Mouse (Mus musculus) splenic B cell, adult 2 months (primary cell): ENCODE results near the gene Fcho1.

Experiments
- DNase-seq: peaks from one replicate; pipeline ENCODE4 v3.0.0-alpha.2; 2011; ENCODE audit warnings: low read depth, low spot score
- H3K27me3 ChIP-seq: 2 replicates; pipeline ENCODE4 v1.6.1; 2012; ENCODE audit warnings: mild to moderate bottlenecking, low read length, moderate library complexity, mixed read lengths; ENCODE audit not compliant: control insufficient read depth, poor library complexity, insufficient read depth, severe bottlenecking
- H3K36me3 ChIP-seq: 2 replicates; pipeline ENCODE4 v1.6.1; 2012; ENCODE audit warnings: mild to moderate bottlenecking, low read length, moderate library complexity, mixed read lengths; ENCODE audit not compliant: control insufficient read depth, poor library complexity, insufficient read depth, severe bottlenecking

The Fcho1 gene

GRCm38 (mm10) chr8:71681369-71681915 is 44.1 kb downstream of the Fcho1 start:
- no peaks in the 10 kb centered on the region for H3K27me3 ChIP-seq
- DNase-seq, result no peak
- peaks cover 29% of the 10 kb centered on the region for H3K36me3 ChIP-seq

DNA sequence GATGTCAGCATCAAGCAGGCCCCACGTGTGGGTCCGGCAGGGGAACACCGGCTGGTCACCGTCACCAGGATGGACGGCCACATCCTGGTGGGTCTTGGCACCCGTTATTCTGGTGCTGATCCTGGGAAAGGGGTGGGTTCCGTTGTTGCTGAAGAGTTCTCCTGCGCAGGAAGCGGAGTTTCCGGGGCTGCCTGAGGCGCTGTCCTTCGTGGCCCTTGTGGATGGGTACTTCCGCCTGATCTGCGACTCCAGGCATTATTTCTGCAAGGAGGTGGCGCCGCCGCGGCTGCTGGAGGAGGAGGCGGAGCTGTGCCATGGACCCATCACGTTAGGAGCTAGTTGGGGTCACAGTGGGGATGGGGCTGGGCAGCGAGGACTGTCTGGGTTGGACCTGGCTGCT is 45.0 kb downstream of the Fcho1 start:
- no peak for DNase-seq
- peaks cover 23% of the 10 kb centered on the region for H3K36me3 ChIP-seq
- H3K27me3 ChIP-seq, result no peaks in the 10 kb centered on the region

DNA sequence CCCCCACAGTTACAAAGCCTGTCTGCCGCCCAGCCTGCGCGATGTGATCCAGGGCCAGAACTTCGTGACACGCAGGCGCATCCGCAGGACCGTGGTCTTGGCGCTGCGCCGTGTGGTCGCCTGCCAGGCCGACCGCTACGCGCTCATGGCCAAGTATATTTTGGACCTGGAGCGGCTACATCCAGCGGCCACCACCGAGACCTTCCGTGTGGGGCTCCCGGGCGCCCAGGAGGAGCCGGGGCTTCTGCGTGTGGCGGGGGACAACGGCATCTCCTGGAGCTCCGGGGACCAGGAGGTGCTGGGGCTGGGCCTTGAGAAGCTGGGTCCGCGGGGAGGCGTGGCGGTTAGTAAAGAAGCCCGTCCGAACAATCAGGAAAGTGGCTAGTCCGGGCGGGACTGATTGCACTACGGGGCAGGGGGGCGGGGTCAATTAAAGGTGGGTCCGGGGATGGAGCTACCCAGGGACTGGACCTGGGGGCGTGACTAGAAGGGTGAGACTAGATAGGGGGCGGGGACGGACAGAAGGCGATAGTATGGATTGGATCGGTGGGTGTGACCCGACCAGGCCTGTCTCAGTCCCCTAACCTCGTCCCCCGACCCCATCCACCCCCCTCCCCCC is 45.9 kb downstream of the Fcho1 start:
- Histone ChIP-seq H3K36me3 (peaks cover 20% of the 10 kb centered on the region), H3K27me3 (no peaks in the 10 kb centered on the region)
- no peak for DNase-seq

DNA sequence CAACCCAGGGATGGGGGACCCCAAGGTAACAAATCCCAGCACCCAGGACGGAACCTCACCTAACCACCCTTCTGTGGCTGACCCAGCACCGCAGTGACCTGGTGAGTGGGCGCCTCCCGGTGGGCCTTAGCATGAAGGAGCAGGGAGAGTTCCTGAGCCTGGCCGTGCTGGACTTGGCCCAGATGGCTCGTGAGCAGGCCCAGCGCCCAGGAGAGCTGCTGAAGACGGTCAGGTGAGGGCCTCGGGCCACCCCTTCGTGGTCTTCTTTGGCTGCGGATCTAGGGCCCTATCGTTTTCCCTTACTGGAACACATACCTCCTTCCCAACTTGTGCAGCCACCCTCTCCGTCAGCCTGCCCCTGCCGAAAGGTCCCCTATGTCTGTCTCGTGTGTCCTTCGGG is 46.4 kb downstream of the Fcho1 start:
- Histone ChIP-seq H3K36me3 (peaks cover 16% of the 10 kb centered on the region), H3K27me3 (no peaks in the 10 kb centered on the region)
- no peak for DNase-seq

GRCm38 (mm10) chr8:71678216-71678615 is 47.3 kb downstream of the Fcho1 start:
- H3K36me3 ChIP-seq, result peaks cover 12% of the 10 kb centered on the region; the same call in 1 of the 2 replicates
- no peak for DNase-seq
- no peaks in the 10 kb centered on the region for H3K27me3 ChIP-seq

DNA sequence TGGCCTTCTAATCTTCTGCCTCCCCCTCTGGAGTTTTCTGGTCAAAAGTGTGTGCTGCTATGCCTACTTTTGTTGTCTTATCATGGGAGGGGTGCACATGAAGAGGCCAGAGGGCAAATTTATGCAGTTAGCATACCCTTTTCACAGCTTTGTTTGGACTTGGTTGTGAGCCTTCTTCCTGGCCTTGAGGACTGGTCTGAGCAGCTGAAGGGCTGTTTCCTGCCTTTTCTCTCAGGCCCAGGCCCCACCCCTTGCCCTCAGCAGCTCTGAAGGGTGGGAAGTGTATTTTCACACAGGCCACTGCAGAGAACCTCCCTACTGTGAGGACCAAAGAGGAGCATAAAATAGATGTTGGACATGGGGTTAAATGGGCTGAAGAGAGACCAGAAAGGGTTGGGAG is 48.0 kb downstream of the Fcho1 start:
- Histone ChIP-seq H3K27me3 (no peaks in the 10 kb centered on the region), H3K36me3 (peaks cover 8% of the 10 kb centered on the region; the same call in 1 of the 2 replicates)
- no peak for DNase-seq

- DNase-seq, result no peak
- Histone ChIP-seq H3K36me3 (peaks cover 8% of the 10 kb centered on the region; the same call in 1 of the 2 replicates), H3K27me3 (no peaks in the 10 kb centered on the region)
Measured at GRCm38 (mm10) chr8:71676803-71677202, 48.7 kb downstream of the Fcho1 start.

- DNase-seq, result peak; percentile 86
- Histone ChIP-seq H3K27me3 (no peaks in the 10 kb centered on the region), H3K36me3 (peaks cover 6% of the 10 kb centered on the region; the same call in 1 of the 2 replicates)
Measured at GRCm38 (mm10) chr8:71676020-71676741, 49.3 kb downstream of the Fcho1 start, which contains the start of gene Jak3. Gene Jak3 (plus strand): TSS chr8:71676296.

- Histone ChIP-seq H3K36me3 (peaks cover 5% of the 10 kb centered on the region; the same call in 1 of the 2 replicates), H3K27me3 (no peaks in the 10 kb centered on the region)
- no peak for DNase-seq
Measured at GRCm38 (mm10) chr8:71675456-71676019, 50.0 kb downstream of the Fcho1 start.

DNA sequence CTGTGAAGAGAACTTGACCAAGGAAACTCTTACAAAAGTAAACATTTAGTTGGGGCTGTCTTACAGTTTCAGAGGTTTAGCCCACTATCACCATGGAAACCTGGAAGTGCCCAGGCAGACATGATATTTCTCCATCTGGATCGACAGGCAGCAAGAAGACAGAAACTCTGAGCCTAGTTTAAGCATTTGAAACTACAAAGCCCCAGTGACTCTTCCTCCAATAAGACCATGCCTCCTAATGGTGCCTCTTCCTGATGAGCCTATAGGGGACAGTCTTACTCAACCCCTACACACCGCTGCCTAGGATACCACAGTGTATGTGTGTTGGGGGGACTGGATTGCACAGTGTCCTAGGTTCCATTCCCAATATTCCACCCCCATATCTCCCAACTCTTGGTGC is 51.4 kb downstream of the Fcho1 start:
- Histone ChIP-seq H3K36me3 (no peaks in the 10 kb centered on the region), H3K27me3 (no peaks in the 10 kb centered on the region)
- DNase-seq, result no peak

DNA sequence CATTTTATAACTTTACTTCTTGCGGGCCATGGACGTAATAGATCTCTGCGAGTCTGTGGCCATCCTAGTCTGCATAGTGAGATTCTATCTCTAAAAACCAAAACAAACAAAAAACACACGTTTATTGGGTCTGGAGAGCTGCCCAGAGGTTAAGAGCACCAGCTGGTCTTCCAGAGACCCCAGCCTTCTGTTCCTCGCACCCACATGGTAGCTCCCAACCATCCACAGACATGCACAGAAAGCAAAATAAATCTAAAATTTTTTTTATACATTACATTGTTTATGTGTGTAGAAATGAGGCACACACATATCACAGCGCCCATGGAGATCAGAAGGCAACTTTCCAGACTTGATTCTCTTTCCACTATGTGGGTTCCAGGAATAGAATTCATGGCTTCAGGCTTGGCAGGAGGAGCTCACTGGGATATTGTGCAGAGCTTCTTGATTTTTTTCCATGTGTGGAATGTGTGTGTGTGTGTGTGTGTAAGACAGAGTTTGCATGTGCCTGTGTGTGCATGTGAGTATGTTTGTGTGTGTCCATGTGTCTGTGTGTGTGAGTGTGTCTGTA is 53.3 kb downstream of the Fcho1 start:
- no peak for DNase-seq
- no peaks in the 10 kb centered on the region for H3K27me3 ChIP-seq
- no peaks in the 10 kb centered on the region for H3K36me3 ChIP-seq

- DNase-seq, result peak; percentile 93
- H3K27me3 ChIP-seq, result no peaks in the 10 kb centered on the region
- H3K36me3 ChIP-seq, result no peaks in the 10 kb centered on the region
Measured at GRCm38 (mm10) chr8:71671549-71671965, 54.0 kb downstream of the Fcho1 start, which contains the start of gene Unc13a. Gene Unc13a (minus strand): TSS chr8:71671757.

DNA sequence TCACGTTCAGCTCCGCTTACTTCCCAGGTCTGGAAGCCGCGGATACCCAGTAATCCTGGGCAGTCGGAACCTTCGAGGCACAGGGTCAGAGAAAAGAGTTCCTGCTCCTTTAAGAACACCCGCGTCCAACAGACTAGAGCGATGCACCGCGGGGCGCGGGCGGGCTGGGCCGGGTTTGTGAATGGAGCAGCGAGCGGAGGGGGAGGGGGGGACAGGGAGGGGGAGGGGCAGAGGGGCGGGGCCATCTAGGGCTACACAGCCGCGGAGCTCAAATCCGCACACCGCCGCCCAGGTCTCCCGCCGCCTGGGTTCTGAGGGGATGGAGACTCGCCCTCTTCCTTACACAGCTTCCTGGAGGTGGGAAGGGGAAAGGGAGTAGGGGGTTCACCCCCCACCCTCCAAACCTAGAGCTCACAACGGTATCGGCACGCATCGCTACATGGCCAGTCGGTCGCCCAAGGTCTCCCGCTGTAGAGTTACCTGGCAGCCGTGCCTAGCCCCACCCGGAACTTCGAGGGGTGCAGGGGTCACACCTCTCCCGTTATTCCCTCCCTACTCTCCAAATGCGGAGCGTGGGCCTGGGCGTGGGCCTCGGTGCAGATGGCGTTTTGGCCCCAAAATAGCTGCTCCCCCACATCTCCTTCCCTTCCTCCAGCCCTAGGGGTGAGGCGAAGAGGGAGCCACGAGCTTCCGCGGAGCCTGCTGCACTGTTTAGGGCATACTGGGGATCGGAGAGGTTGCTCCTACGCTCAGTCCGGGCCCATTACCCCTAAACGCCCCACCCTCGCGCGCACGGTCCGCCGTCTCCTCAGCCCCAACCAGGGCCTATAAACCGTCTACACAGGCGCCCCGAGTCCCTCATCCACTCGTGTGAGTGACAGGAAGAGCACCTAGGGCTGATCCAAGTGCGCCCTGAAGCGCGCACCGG is 54.6 kb downstream of the Fcho1 start:
- peak; percentile 59 for DNase-seq
- Histone ChIP-seq H3K27me3 (no peaks in the 10 kb centered on the region), H3K36me3 (no peaks in the 10 kb centered on the region)

DNA sequence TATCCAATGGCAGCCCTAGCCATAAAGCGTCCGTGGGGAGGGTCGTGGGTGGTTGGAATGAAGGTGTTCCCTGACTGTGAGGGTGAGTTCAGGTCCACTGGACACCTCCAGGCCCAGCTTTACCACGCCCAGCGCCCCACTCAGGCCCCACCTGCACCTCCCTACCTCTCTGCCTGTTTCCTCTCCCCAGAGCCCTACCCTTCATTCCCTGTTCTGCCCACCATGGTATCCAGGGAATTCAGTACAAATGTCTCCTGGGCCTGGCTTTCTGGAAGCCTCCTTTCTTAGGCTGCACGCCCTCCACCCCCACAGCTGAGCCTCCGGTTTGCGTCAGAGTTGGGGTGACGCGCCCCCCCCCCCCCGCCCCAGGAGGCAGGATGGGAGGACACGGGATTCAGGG is 55.3 kb downstream of the Fcho1 start:
- no peaks in the 10 kb centered on the region for H3K36me3 ChIP-seq
- H3K27me3 ChIP-seq, result no peaks in the 10 kb centered on the region

More for the DNA sequence above, 55.3 kb downstream of the Fcho1 start:
- no peak for DNase-seq
